Mouse (Mus musculus) ovary, postnatal 14 days (tissue): ENCODE data around the gene Pus10.

Source experiments
- DNase-seq: peaks from one replicate; pipeline ENCODE4 v3.0.0; 2022; ENCODE audit warnings: low spot score

Pus10 gene

DNA sequence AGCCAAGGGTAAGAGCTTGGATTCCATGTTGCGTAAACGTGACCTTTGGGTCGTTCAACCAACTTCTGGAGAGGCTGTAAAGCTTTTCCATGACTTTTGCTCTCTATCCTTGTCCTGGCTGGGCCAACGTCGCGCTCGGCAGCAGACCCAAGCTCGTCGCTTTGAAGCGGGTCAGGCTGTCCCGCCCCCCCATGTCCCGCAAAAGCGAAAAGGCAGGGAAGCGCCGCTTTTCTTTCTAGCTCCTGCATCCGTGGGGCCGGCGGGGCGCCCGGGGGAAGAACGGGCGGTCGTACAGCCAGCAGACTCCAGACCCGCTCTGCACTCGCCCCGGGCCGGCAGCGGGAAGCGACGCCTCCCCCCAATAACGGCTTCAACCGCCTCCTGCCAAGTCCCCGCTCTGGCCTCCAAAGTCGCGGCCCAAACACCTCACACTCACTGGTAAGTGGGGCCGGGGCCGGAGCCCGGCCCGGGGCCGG is at the start of gene Pus10:
TSS of gene Pus10 (plus strand) at position 364 of the 476 bp plus-strand sequence.
- peak; percentile 5 for DNase-seq

DNA sequence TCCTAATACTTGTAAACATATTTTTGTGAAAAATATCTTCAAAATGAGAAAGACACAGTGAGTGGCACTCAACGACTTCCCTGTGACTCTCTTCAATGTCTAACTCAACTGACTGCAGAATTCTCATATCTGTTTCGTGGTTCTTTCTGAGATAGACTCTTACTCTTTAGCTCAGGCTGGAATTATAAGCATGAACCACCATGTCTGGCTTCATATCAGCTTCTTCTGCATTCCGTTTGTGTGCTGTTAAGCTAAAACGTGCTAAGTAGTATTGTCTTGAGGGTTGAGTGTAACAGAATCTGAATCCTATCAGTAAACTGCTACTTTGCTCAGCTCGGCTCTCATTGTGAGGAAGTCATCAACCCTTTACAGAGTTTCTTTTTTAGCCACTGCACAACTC is 46.5 kb upstream of the Pus10 start:
- DNase-seq, result no peak

DNA sequence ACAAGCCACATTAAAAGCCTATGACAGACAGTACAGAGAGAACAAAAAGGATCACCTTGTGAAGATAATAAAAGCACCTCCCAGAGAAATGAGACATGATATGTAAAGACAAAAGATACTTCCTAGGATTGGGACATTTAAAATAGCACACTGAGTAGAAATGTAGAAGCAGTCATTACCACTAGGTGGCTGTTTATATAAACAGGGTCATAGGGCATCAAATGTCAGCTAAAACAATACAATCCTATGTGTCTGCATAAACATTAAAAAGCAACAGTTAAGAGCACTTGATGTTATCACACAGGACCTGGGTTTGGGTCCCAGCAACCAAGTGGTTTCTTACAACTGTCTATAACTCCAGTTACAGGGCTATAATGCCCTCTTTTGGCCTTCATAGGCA is 34.8 kb upstream of the Pus10 start:
- DNase-seq, result no peak

DNA sequence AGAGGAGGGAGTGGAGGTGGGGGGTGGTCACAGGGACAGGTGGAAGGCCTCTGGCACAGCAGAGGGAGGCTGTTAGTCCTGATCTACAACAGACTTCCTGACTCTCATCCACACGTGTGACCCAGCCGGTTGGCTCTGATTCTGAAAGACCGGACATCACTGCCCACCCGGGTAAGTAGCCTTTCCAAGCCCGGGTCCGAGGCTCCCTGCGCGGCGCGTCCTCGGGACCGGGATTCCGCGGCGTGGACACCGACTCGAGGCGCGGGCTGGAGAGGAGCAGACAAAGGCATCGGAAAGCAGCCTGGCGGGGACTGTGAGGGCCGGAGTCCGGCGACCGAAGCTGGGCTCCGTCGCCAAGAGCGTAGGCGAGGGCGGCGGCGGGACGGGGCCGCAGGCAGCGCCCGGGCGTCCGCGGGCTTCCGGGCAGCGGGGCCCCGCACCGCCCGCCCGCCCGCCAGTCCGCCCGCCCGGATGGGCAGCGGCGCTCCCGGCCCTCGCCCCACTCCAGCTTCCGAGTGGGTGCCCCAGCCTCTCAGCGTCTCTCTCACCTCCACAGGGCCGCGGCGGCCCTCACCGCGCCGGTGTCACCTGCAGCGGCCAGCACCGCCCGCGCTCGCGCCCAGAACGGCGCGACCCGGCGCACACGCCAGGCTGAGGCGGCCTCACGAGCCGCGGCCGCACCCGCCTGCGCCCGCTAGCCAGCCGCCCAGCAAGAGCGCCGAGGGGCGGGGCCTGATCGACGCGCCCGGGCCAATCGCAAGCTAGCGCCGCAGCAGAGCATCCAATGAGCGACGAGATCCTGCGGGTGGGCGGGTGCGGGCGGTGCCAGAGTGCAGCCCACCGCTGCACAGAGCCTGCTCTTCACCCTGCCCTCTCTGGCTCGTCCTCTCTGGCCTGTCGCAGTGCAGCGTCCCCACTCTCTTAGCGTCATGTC is 32.3 kb upstream of the Pus10 start, which contains the start of gene 0610010F05Rik:
TSS of gene 0610010F05Rik (minus strand) at position 695 of the 934 bp plus-strand sequence.
- peak; percentile 65 for DNase-seq

DNA sequence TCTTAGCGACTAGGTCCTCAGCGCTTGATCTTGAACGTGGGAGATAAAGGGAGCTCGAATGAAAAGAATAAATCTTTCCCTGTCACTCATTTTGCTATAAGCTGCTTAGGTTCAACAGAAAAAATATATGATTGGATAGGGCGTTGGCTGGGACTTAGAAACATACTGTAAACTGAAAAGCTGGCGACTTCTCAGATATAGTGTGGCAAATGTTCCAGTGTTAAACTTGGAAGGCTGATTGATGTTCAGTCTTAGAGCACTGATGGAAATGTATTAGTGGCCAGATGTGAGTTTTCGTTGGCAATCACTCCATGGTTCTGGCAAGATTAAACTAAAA is 31.6 kb upstream of the Pus10 start:
- DNase-seq, result no peak

DNA sequence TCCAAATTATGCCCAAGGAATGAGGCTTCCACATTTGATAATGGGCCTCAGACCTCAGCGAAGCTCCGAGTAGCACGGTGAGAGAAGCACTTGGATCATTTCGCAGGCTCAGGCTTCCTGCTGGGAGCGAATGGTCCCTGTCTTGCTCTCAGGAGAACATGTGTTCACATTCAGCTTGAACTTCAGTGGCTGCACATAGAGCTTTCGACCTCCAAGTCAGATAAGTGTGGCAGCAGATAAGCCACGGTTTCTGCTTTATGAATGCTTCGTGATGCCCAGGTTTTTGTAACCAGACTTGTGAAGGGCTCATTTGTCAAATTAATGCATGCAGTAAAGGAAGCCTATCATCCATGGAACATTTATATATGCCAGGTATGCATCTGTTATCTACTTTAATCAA is 30.9 kb upstream of the Pus10 start:
- DNase-seq, result no peak

DNA sequence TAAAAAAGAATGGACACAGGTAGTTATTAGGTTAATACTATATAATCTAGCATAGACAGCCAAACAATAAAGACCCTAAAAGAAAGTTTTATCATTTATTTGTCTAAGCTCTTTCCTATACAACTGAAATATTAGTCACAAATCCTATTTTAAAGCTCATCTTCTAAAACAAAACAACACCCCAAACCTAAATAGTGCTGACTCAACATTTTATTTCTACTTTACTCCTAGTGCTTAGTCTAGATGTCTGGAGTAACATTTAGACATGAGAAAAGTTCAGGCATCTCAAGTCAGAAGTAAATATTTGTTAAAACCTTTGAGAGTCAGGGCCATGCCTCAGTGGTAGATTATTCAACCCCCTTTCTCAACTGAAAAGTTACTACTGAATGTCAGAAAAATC is 18.0 kb upstream of the Pus10 start:
- no peak for DNase-seq

DNA sequence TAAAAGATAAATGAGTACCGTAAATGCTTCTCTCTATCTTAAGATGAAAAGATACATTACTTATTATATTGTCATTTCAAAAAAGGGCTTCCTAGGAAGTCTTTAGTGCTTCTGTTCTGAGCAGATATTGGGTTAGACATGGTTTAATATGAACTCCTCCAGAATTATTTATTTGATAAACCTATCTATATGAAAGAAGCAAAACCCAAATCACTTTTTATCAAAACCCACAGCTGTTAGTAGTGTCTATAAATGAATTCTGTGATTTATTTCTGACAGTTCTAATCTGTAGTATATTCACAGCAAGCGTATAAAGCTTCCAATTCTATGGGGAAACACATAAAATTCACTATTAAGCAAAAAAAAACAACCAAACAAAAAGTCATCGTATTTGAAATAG is 17.6 kb upstream of the Pus10 start:
- no peak for DNase-seq

DNA sequence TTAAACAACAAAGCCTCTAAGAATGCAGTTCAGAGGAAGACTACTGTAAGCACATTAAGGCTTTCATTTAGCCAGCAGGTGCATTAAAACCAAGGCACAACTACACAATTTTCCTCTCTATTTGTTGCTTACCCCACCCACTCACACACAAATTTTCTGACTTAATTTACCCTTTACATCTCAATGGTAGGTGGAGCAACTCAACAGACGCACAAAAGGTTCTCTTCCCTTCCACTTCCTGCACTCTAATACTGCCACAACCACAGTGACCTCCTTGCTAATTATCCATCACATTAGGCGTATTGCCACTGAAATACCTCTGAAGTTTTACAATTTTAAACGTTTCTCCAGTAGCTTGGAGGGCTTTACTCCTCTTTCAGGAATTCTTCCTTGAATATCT is 11.8 kb upstream of the Pus10 start:
- DNase-seq, result no peak

DNA sequence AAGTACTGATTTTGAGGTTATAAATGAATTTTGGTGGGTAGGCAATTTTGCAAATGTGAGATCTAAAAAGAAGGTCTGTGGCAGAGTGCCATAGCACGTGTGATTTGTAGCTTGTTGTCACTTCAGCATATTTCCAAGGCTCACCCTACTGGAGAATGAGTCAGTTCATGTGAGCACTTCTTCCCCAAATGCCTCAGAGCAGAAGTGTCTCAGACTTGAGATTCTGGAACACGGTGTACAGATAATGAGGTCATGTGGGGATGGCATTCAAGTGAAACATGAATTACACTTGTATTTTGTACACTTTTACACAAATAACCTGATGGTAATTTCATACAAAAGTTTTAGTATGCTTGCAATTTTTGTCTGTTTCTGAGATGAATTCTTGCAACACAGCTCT is 7.7 kb upstream of the Pus10 start:
- DNase-seq, result no peak

DNA sequence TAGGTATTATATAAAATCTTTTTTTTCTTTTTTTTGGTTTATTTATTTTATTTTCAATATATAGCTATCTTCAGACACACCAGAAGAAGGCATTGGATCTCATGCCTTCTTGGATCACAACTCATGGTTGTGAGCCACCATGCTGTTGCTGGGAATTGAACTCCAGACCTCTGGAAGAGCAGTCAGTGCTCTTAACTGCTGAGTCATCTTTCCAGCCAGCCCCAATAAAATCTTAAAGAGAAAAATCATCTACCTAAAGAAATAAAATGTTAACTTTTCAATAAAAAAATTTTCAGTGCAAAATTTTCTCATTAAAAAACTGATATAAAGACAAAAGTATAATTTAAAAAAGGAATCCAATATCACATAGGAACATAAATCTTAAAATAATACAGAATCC is 1.2 kb upstream of the Pus10 start:
- no peak for DNase-seq

DNA sequence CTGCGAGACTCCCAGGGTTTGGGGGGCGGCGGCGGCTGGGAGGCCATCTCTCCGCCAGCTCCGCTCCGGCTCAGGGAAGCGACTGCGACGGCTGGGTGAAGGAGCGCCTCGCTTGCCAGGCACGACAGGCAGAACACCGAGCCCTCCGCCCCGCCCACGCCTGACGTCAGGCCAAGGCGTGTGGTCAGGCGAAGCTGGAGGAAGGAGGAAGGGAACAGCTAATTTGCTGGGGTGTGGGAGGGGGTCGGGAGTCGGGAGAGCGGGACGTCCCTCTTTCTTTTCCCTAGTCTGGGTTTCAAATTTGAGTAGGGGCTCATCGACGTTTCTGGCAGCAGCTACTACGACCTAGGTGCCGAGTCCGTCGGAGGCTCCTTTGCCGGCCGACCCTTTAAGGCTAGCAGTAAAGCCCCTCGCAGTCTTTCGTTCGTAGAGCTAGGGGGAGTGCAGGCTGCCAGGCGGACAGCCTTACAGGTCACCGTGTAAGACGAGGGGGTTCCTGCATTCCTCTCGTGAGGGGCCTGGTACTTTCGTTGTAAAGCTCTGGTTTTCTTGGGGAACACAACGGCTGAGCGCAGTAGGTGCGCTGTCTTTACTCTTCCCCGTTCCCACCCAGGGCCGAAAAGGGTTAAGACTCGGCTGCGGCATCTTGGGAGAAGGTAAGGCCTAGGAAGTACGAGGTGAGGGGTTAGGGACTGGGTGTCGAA is 476 bp downstream of the Pus10 start, which contains the start of gene Pex13:
TSS of gene Pex13 (minus strand) at position 162 of the 704 bp plus-strand sequence.
- DNase-seq, result peak; percentile 89

DNA sequence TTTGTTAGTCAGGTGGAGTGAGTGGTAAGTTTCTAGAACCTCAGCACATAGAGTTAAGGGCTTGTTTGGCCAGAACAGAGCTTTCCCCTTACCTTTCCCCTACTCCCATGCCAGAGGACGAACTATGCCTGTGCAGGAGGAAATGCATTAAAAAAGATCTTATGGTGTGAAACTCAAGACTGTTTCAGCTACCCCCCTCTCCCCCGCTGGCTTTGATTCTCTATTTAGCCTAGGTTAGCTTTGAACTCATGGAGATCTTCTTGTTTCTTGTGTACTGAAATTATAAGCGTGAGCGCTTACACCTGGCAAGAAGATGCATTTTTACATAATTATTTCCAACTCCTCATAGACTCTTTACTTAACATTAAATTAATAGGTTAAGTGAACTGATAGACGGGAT is 1.1 kb downstream of the Pus10 start:
- no peak for DNase-seq

DNA sequence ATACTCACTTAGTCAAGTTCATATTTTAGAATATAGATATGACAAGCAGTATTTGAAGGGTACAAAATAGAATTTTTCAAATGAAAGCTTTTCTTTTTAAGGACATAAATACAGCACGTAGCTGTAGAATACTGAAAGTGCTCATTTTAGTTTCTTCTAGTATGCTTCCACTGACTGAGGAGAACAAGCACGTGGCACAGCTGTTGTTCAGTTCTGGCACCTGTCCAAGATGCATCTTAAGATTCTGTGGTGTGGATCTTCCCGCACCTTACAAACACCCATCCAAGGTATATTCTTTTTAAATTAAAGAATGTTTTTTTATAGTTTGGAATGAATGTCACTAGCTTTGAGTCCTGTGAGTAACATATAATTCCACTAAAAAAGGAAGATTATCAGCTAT is 1.7 kb downstream of the Pus10 start:
- no peak for DNase-seq

DNA sequence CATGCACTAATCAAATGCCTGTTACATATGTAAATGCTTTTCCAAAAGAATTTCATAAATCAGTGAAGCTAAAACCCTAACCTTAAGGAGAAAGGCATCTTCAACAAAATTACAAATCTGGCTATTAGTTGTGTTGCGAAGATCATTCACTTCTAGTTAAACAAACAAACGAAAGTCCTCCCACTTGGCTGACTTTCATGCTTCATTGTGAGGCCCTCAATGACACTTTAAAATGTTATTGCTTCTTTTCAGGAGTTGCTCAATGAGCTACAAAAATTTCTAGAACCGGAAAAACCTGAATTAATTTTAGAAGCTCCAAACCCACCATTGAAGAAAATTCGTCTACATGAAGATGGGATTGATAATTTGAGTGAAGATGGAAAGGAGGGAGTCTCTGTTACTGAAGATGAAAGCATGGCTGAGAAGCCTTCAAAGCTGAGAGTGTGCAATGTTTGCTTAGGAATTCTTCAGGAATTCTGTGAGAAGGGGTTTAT is 6.8 kb downstream of the Pus10 start:
- no peak for DNase-seq

DNA sequence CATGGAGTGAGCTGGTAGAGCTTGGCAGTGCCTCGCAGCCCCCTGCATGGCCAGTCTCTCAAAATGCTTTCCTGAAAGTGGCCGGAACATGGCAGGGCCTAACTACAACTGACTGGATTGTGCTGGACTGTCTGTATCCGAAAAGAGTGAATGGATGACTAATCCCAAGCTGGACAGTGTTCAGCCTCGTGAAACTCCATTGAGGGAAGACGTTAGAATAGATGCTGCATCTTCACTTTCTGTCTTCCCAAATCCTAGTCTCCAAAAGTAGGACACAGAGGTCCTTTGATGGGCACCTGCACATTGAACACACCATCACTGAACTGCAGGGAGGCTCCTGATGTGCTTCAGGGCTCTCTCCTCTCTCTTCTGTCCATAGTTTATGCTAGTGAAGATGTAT is 10.6 kb downstream of the Pus10 start:
- no peak for DNase-seq

DNA sequence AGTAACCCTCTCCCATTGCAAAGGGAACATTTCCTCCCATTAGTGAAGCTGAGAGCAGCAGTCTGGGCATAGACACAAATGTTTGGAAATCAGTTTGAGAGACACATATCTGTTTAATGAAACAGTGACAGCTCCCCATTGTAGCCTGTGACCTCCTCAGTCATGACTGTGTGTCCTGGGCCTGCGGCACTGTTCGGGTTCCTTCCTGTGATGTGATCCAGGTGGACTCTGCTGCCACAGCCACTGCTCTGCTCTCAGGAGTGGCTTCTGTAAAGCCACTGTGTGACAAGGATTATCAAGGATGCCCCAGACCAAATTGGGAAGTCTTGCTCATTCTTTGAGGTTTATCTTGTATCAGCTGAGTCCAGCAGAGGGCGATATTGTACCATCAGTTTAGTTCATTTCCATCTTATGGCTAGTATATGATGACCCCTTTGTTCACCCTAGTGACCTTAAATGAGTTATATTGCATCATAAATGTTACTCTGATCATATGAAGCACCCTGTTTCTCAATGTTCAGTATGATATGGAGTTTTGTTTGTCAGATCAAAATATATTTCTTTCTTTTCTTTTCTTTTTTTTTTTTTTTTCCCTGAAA is 13.7 kb downstream of the Pus10 start:
- peak; percentile 28 for DNase-seq

DNA sequence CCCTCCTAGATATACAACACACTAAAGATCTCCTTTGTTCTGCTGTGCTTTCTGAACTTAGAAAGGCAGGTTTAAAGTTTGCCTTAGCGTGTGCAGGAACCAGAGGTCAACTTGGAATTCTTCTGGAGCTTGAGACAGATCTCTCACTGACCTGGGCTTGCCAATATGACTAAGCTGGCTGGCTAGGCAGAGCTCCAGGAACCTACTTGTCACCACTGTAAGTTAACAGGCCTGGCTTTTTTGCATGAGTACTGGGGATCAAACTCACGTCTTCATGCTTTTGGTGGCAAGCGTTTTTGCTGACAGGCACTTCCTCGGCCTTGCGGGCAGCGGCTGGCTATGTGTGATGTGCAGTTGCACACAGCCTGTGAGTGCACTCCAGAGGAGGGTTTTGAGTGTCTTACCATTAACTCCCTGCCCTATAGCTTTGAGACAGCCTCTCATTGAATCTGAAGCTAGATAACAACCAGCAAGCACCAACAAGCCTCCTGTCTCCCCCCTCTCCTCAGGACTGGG is 15.0 kb downstream of the Pus10 start:
- no peak for DNase-seq

DNA sequence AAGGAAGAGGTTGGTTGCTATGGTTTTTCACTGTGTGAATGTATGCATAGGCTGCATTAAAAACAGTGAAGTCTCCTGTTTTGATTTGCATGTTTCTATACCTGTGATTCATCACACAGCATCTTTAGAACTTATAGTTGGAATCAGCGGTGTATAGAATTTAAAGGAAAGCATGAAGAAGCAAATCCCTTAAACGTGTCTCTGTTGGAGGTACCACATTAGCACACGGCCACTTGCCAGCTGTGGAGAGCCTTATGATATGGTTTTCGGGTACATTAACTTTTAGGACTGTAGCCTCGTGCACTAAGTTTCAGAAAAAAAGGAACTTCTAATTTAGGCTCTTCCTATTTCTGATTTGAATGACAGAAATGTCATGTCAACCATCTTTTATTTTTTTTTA is 17.1 kb downstream of the Pus10 start:
- DNase-seq, result no peak

DNA sequence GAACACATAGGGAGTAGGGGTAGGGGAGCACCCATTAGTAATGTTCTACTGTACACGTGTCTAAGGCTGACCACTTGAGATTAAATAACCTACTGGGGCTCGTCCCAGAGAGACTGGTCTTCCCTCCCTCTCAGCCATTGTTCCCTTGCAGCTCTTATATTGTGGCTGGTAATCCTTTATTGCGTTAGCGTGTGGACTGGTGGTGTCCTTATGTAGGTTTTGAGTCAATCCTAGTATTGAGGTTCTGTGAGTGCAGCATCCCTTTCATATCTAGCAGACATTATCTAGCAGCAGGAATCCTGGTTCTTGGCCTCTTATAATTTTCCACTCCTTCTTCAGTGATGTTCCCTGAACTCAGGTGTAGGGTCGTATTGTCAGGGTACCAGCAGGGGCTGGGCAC is 21.2 kb downstream of the Pus10 start:
- DNase-seq, result no peak

DNA sequence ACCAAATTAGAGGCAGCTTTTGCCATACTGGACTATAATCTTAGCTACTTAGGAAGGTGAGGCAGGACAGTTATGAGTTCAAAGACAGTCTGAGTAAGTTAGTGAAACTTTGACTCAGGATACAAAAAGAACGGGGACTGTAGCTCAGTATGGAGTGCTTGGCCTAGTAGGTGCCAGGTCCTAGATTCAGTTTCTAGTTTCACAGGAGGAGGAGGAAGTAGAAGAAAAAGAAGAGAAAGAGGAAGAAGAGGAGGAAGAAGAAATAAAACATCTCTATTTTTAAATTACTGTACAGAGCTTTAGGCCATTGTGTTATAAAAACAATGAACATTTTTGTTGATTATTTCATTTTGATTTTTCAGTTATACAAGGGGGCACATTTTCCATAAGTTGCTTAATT is 22.6 kb downstream of the Pus10 start:
- no peak for DNase-seq

DNA sequence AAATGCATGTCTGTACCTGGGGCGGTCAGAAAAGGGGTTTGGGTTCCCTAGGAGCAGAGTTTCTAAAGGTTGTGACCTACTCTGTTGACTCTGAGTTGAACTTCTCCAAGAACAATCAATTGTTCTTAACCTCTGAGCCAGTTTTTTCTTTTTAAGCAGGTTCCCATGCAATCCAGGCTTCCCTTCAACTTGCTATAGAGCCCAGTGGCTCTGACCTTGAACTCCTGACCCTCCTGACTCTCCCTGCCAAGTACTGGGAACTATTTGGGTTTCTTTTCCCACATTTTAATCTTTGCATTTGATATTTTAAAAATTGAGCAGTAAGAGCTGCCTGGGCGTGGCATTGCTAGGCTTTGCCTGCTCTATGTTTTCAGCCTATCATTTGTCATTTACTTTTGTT is 27.8 kb downstream of the Pus10 start:
- no peak for DNase-seq
